Mouse (Mus musculus) CH12.LX (cell line): ENCODE results near the gene Gtpbp2. TPM values are rescaled to one million over a fixed set of nuclear protein-coding genes. Genes with fewer than 3 reads are reported as not detected.

ENCODE experiments used
- DNase-seq: peaks from one replicate; pipeline ENCODE4 v3.0.0-alpha.2; 2013; ENCODE audit errors: extremely low read depth
- H3K27ac ChIP-seq: 2 replicates; pipeline ENCODE4 v1.5.1; 2012; ENCODE audit warnings: low read depth, mild to moderate bottlenecking, control low read depth, moderate library complexity; ENCODE audit not compliant: insufficient read depth
- H3K27me3 ChIP-seq: replicated peaks from 2 replicates; pipeline ENCODE3; 2012; ENCODE audit warnings: inconsistent platforms
- H3K36me3 ChIP-seq, 2 experiments: replicated peaks in 1 of 2; 2 replicates each; pipeline versions ENCODE3 to v1.6.1; 2012; ENCODE audit warnings: inconsistent platforms in 1 of 2, low read length in 1 of 2, mild to moderate bottlenecking in 1 of 2, mixed read lengths in 1 of 2, moderate library complexity in 1 of 2; ENCODE audit not compliant: control insufficient read depth in 1 of 2, insufficient read depth in 1 of 2
- H3K4me1 ChIP-seq, 2 experiments: 2 replicates each; pipeline ENCODE4 v1.6.1; 2012; ENCODE audit warnings: inconsistent platforms in 1 of 2, moderate library complexity in 1 of 2; ENCODE audit not compliant: insufficient read depth in 2 of 2, control insufficient read depth in 1 of 2
- H3K4me2 ChIP-seq: 2 replicates; pipeline ENCODE4 v1.6.1; 2012; ENCODE audit warnings: low read depth, mild to moderate bottlenecking, control low read depth; ENCODE audit not compliant: poor library complexity, insufficient read depth, severe bottlenecking
- H3K4me3 ChIP-seq, 3 experiments: fragments of 150-350 bp in 1 of 3; sonication (generic) in 1 of 3; replicated peaks in 1 of 3; 2 replicates each; pipeline versions ENCODE3 to v1.5.1; 2011 to 2012; ENCODE audit warnings: low read depth in 2 of 3, low read length in 2 of 3, mild to moderate bottlenecking in 2 of 3, moderate library complexity in 2 of 3, control low read depth in 1 of 3, improper control_type of control experiment in 1 of 3, inconsistent platforms in 1 of 3, mixed read lengths in 1 of 3; ENCODE audit not compliant: poor library complexity in 1 of 3
- H3K79me2 ChIP-seq: replicated peaks from 2 replicates; pipeline ENCODE4 v1.6.1; 2012; ENCODE audit warnings: mild to moderate bottlenecking, moderate library complexity; ENCODE audit not compliant: control insufficient read depth, poor library complexity, insufficient read depth, severe bottlenecking; ENCODE audit errors: extremely low read depth
- H3K9ac ChIP-seq: 2 replicates; pipeline ENCODE4 v1.6.1; 2012; ENCODE audit warnings: low read depth, mild to moderate bottlenecking, control low read depth, moderate library complexity; ENCODE audit not compliant: insufficient read depth
- H3K9me3 ChIP-seq: replicated peaks from 2 replicates; pipeline ENCODE3; 2012; ENCODE audit warnings: low read length, inconsistent platforms, mixed read lengths
- BHLHE40 ChIP-seq: IDR thresholded peaks from 2 replicates; pipeline ENCODE4 v1.6.1; 2011; ENCODE audit warnings: mild to moderate bottlenecking, low read depth, low read length, improper control_type of control experiment
- CHD2 ChIP-seq: IDR thresholded peaks from 2 replicates; pipeline ENCODE4 v1.6.1; 2011; ENCODE audit warnings: low read length, improper control_type of control experiment
- CTCF ChIP-seq, 2 experiments: IDR thresholded peaks in 1 of 2; conservative IDR thresholded peaks in 1 of 2; 2 replicates each; pipeline ENCODE4 v1.5.1; 2011 to 2012; ENCODE audit warnings: low read depth in 2 of 2, low read length in 2 of 2, improper control_type of control experiment in 1 of 2, inconsistent platforms in 1 of 2, mild to moderate bottlenecking in 1 of 2, moderate library complexity in 1 of 2
- ETS1 ChIP-seq: conservative IDR thresholded peaks from 2 replicates; pipeline ENCODE4 v1.6.1; 2012; ENCODE audit warnings: low read depth, mild to moderate bottlenecking, inconsistent platforms, low read length, improper control_type of control experiment, moderate library complexity
- IRF4 ChIP-seq: IDR thresholded peaks from 2 replicates; pipeline ENCODE4 v1.6.1; 2014; ENCODE audit warnings: low read depth, mild to moderate bottlenecking, inconsistent platforms, low read length, improper control_type of control experiment
- MAX ChIP-seq: IDR thresholded peaks from 2 replicates; pipeline ENCODE4 v1.6.1; 2011; ENCODE audit warnings: low read length, improper control_type of control experiment
- MAZ ChIP-seq: IDR thresholded peaks from 2 replicates; pipeline ENCODE4 v1.6.1; 2012; ENCODE audit warnings: low read depth, mild to moderate bottlenecking, inconsistent platforms, low read length, improper control_type of control experiment, moderate library complexity
- MEF2A ChIP-seq: IDR thresholded peaks from 2 replicates; pipeline ENCODE4 v1.6.1; 2014; ENCODE audit warnings: low read depth, mild to moderate bottlenecking, inconsistent platforms, low read length, improper control_type of control experiment, borderline replicate concordance
- RAD21 ChIP-seq: IDR thresholded peaks from 2 replicates; pipeline ENCODE4 v1.6.1; 2011; ENCODE audit warnings: low read depth, mild to moderate bottlenecking, low read length, improper control_type of control experiment, moderate library complexity
- RCOR1 ChIP-seq: conservative IDR thresholded peaks from 2 replicates; pipeline ENCODE4 v1.6.1; 2012; ENCODE audit warnings: low read depth, mild to moderate bottlenecking, inconsistent platforms, low read length, improper control_type of control experiment
- SMC3 ChIP-seq: IDR thresholded peaks from 2 replicates; pipeline ENCODE4 v1.6.1; 2011; ENCODE audit warnings: low read depth, low read length, improper control_type of control experiment
- TBP ChIP-seq: conservative IDR thresholded peaks from 2 replicates; pipeline ENCODE4 v1.6.1; 2011; ENCODE audit warnings: low read depth, low read length, improper control_type of control experiment
- USF2 ChIP-seq: conservative IDR thresholded peaks from 2 replicates; pipeline ENCODE4 v1.6.1; 2011; ENCODE audit warnings: low read depth, low read length, improper control_type of control experiment
- ZC3H11A ChIP-seq: IDR thresholded peaks from 2 replicates; pipeline ENCODE4 v1.6.1; 2012; ENCODE audit warnings: low read depth, mild to moderate bottlenecking, inconsistent platforms, low read length, improper control_type of control experiment
- ZMIZ1 ChIP-seq: IDR thresholded peaks from 2 replicates; pipeline ENCODE4 v1.6.1; 2012; ENCODE audit warnings: low read depth, mild to moderate bottlenecking, inconsistent platforms, low read length, improper control_type of control experiment
- dilution Hi-C: fragments of 300-500 bp; cut with MboI; formaldehyde crosslinking; loops from 2 replicates; pipeline ENCODE4 v1.14.3; 2020; ENCODE audit warnings: low sequenced_read_pairs; ENCODE audit not compliant: extremely low pct_unique_long_range_greater_than_20kb, extremely low pct_ligation_motif_present
- in situ Hi-C: fragments of 300-500 bp; cut with MboI; formaldehyde crosslinking; loops from 3 replicates; pipeline ENCODE4 v1.14.3; 2019; ENCODE audit warnings: low sequenced_read_pairs, low pct_ligation_motif_present, low pct_unique_long_range_greater_than_20kb, mixed read lengths
- polyA plus RNA-seq: library from polyadenylated mRNA; unstranded; fragments of >175 nt; gene quantifications from 2 replicates; pipeline ENCODE4 v1.2.1, GENCODE M21; 2012; ENCODE audit warnings: low read depth; ENCODE audit not compliant: insufficient read length
- total RNA-seq, 2 experiments: library from RNA; depleted of rRNA; stranded (reverse); fragments of 300-350 nt in 1 of 2; fragments of >200 nt in 1 of 2; gene quantifications; 2 replicates each; pipeline ENCODE4 v1.2.3; 2012 to 2014

Gtpbp2 gene
- total and polyA plus RNA-seq, 3 experiments = 14.9 to 104 (median 20.8) TPM

DNA sequence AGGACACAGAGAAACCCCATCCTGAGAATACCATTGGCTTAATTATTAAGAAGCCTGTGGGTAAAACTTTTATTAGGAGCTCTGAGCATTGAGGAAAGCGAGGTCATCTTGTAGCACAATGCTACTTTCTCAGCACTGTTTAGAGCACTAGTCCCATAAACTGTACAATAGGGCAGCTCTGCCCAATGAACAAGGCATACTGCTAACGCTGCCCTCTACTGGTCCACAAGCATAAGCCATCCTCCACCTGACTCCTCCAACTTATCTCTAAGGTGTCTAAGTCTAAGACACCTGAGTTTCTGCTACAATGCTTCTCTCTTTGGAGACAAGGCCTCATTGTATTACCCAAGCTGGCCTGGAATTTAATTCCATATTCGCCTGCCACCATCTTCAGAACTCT is 9.7 kb downstream of the Gtpbp2 start:
- in situ Hi-C loops (no loop called here), dilution Hi-C loops (no loop called here)
- no peak overlapping the region for H3K4me3 ChIP-seq
- H3K27ac ChIP-seq = no peak overlapping the region
- H3K27me3 ChIP-seq = no peaks in the 10 kb centered on the region
- H3K36me3 ChIP-seq = peaks cover 70 to 85% of the 10 kb centered on the region in 2 experiments
- H3K4me2 ChIP-seq = no peak overlapping the region
- peak; percentile 55 for DNase-seq
- H3K4me1 ChIP-seq = peaks cover 0 to 7% of the 10 kb centered on the region in 2 experiments; a peak in 1 of 4 replicates
- no peaks in the 10 kb centered on the region for H3K79me2 ChIP-seq
- no peak overlapping the region for H3K9ac ChIP-seq
- TF ChIP-seq ZMIZ1 (no peak), USF2 (no peak), ETS1 (no peak), RAD21 (peak; percentile 43), RCOR1 (no peak), MAX (no peak), CTCF (conservative IDR thresholded peaks at IDR 0.05 in 1 of 2, IDR thresholded peaks at IDR 0.05 in 1 of 2; ENCODE audit: low read depth in 2 of 2, low read length in 2 of 2) (peak; percentile 69 to 77), MAZ (no peak), TBP (no peak), SMC3 (peak; percentile 53), CHD2 (no peak), MEF2A (no peak), IRF4 (no peak)
- no peaks in the 10 kb centered on the region for H3K9me3 ChIP-seq

DNA sequence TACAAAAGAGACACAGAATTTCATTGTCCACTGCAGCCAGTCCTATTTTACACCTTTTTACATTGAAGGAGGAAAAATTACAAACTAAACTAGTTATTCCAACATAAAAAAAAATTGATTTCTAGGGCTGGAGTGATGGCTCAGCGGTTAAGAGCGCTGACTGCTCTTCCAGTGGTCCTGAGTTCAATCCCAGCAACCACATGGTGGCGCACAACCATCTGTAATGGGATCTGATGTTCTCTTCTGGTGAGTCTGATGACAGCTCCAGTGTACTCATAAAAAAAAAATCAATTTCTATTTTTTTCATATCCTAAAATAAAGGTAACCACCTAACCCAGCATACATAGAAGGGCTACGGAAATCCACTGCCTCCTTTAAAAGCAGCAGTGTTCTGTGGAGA is 21.4 kb downstream of the Gtpbp2 start:
- no peak for DNase-seq
- in situ Hi-C loops = no loop called here
- Histone ChIP-seq H3K9ac (no peak overlapping the region), H3K27me3 (no peaks in the 10 kb centered on the region), H3K27ac (no peak overlapping the region), H3K36me3 (peaks cover 63 to 89% of the 10 kb centered on the region in 2 experiments), H3K79me2 (no peaks in the 10 kb centered on the region), H3K4me3 (no peak overlapping the region), H3K4me1 (no peaks in the 10 kb centered on the region), H3K4me2 (no peak overlapping the region), H3K9me3 (no peaks in the 10 kb centered on the region)
- dilution Hi-C loops = no loop called here
- TF ChIP-seq ZC3H11A (no peak), CTCF (conservative IDR thresholded peaks at IDR 0.05 in 1 of 2, IDR thresholded peaks at IDR 0.05 in 1 of 2; ENCODE audit: low read depth in 2 of 2, low read length in 2 of 2) (peak in 1 of 2 experiments; percentile 40; a peak in 2 of 4 replicates), RAD21 (peak; percentile 22), BHLHE40 (no peak), MAZ (no peak), SMC3 (no peak)
